Mouse (Mus musculus) forebrain, embryonic 15.5 days (tissue): Measurements from ENCODE around the gene Smndc1. TPM values are rescaled to one million over a fixed set of nuclear protein-coding genes. Genes with fewer than 3 reads are reported as not detected.

Experiments
- ATAC-seq: fragments of 200-750 bp; cut with Nextera tagmentation; replicated peaks from 2 replicates; pipeline ENCODE4 v1.8.0; 2017; ENCODE audit warnings: mild to moderate bottlenecking, moderate TSS enrichment, moderate library complexity
- H3K27ac ChIP-seq: fragments of 300-500 bp; sonication (generic); replicated peaks from 2 replicates; pipeline ENCODE4 v1.5.1; 2015; ENCODE audit warnings: mild to moderate bottlenecking, inconsistent platforms
- H3K27me3 ChIP-seq: fragments of 300-500 bp; sonication (generic); 2 replicates; pipeline ENCODE4 v1.6.1; 2015; ENCODE audit warnings: inconsistent platforms
- H3K36me3 ChIP-seq: fragments of 300-500 bp; sonication (generic); 2 replicates; pipeline ENCODE4 v1.6.1; 2015; ENCODE audit warnings: mild to moderate bottlenecking, inconsistent platforms
- H3K4me1 ChIP-seq: fragments of 300-500 bp; sonication (generic); 2 replicates; pipeline ENCODE4 v1.6.1; 2015; ENCODE audit warnings: inconsistent platforms
- H3K4me2 ChIP-seq: fragments of 300-500 bp; sonication (generic); replicated peaks from 2 replicates; pipeline ENCODE4 v1.6.1; 2015; ENCODE audit warnings: mild to moderate bottlenecking, inconsistent platforms
- H3K4me3 ChIP-seq: fragments of 300-500 bp; sonication (generic); 2 replicates; pipeline ENCODE4 v1.5.1; 2015; ENCODE audit warnings: mild to moderate bottlenecking, inconsistent platforms
- H3K9ac ChIP-seq: fragments of 300-500 bp; sonication (generic); replicated peaks from 2 replicates; pipeline ENCODE4 v1.6.1; 2015; ENCODE audit warnings: mild to moderate bottlenecking, inconsistent platforms
- H3K9me3 ChIP-seq: fragments of 300-500 bp; sonication (generic); 2 replicates; pipeline ENCODE4 v1.6.1; 2016; ENCODE audit warnings: inconsistent platforms
- WGBS: fragments of 180-500 bp; shearing (Covaris S2); methylation state at CpG from one replicate; pipeline ENCODE4 v1.1.7; 2015; ENCODE audit warnings: mixed read lengths; 5-methylcytosine and 5-hydroxymethylcytosine counted together
- polyA plus RNA-seq: library from polyadenylated mRNA; unstranded; fragments of >200 nt; fragmentation: Nextera tagmentation; extraction: Ambion mirVana; gene quantifications from 2 replicates; pipeline ENCODE4 v1.2.1, GENCODE M21; 2015

Smndc1 gene
- polyA plus RNA-seq = 41.0 and 42.3 TPM in 2 replicates

GRCm38 (mm10) chr19:53390495-53391007 is at the start of gene Smndc1:
Gene Smndc1 (minus strand): TSS chr19:53390578.
- Histone ChIP-seq H3K27ac (peak within 1 kb of the TSS; percentile 95), H3K9me3 (no peaks in the 10 kb centered on the region), H3K27me3 (no peaks in the 10 kb centered on the region), H3K4me1 (peaks cover 29% of the 10 kb centered on the region), H3K4me2 (peak within 1 kb of the TSS; percentile 73), H3K36me3 (peaks cover 33% of the 10 kb centered on the region), H3K9ac (peak within 1 kb of the TSS; percentile 92), H3K4me3 (peak within 1 kb of the TSS; percentile 97)
- peak; percentile 98 for ATAC-seq
- WGBS = 0% methylated on average over 48 of the region's 48 CpGs

GRCm38 (mm10) chr19:53439340-53439739 is 49.0 kb upstream of the Smndc1 start:
- Histone ChIP-seq H3K9me3 (no peaks in the 10 kb centered on the region), H3K27ac (no peak overlapping the region), H3K27me3 (no peaks in the 10 kb centered on the region), H3K4me3 (no peak overlapping the region), H3K4me1 (peaks cover 6% of the 10 kb centered on the region; the same call in 1 of the 2 replicates), H3K9ac (no peak overlapping the region), H3K36me3 (no peaks in the 10 kb centered on the region), H3K4me2 (no peak overlapping the region)
- 76% methylated on average over 7 of the region's 7 CpGs for WGBS
- no peak for ATAC-seq

GRCm38 (mm10) chr19:53437991-53438390 is 47.6 kb upstream of the Smndc1 start:
- H3K4me2 ChIP-seq = no peak overlapping the region
- no peak overlapping the region for H3K27ac ChIP-seq
- no peak for ATAC-seq
- WGBS = 96% methylated on average over 8 of the region's 8 CpGs
- H3K27me3 ChIP-seq = no peaks in the 10 kb centered on the region
- H3K9ac ChIP-seq = no peak overlapping the region
- H3K9me3 ChIP-seq = no peaks in the 10 kb centered on the region
- H3K4me1 ChIP-seq = peaks cover 6% of the 10 kb centered on the region; the same call in 1 of the 2 replicates
- H3K36me3 ChIP-seq = no peaks in the 10 kb centered on the region
- no peak overlapping the region for H3K4me3 ChIP-seq

GRCm38 (mm10) chr19:53437311-53437958 is 47.1 kb upstream of the Smndc1 start:
- no peak overlapping the region for H3K4me2 ChIP-seq
- H3K9ac ChIP-seq = no peak overlapping the region
- no peak overlapping the region for H3K4me3 ChIP-seq
- H3K4me1 ChIP-seq = peaks cover 6% of the 10 kb centered on the region; the same call in 1 of the 2 replicates
- H3K9me3 ChIP-seq = no peaks in the 10 kb centered on the region
- no peak for ATAC-seq
- 80% methylated on average over 8 of the region's 8 CpGs for WGBS
- H3K36me3 ChIP-seq = no peaks in the 10 kb centered on the region
- H3K27me3 ChIP-seq = no peaks in the 10 kb centered on the region
- no peak overlapping the region for H3K27ac ChIP-seq

- Histone ChIP-seq H3K4me1 (peaks cover 16% of the 10 kb centered on the region), H3K4me3 (no peak overlapping the region), H3K9me3 (no peaks in the 10 kb centered on the region), H3K27me3 (no peaks in the 10 kb centered on the region), H3K36me3 (no peaks in the 10 kb centered on the region), H3K27ac (no peak overlapping the region), H3K4me2 (no peak overlapping the region), H3K9ac (no peak overlapping the region)
- WGBS = 83% methylated on average over 10 of the region's 10 CpGs
- no peak for ATAC-seq
Measured at GRCm38 (mm10) chr19:53433949-53434689, 43.7 kb upstream of the Smndc1 start.

- no peak overlapping the region for H3K9ac ChIP-seq
- H3K4me2 ChIP-seq = no peak overlapping the region
- 0 out of 2 replicates have a peak, but pooled peaks have one; percentile 9 for ATAC-seq
- 83% methylated on average over 11 of the region's 11 CpGs for WGBS
- H3K27ac ChIP-seq = peak overlapping the region; percentile 74
- no peaks in the 10 kb centered on the region for H3K9me3 ChIP-seq
- H3K4me1 ChIP-seq = peaks cover 32% of the 10 kb centered on the region
- no peaks in the 10 kb centered on the region for H3K36me3 ChIP-seq
- H3K4me3 ChIP-seq = no peak overlapping the region
- no peaks in the 10 kb centered on the region for H3K27me3 ChIP-seq
Measured at GRCm38 (mm10) chr19:53431003-53431402, 40.6 kb upstream of the Smndc1 start.

- H3K4me3 ChIP-seq = no peak overlapping the region
- no peaks in the 10 kb centered on the region for H3K36me3 ChIP-seq
- 18% methylated on average over 9 of the region's 9 CpGs for WGBS
- H3K4me2 ChIP-seq = no peak overlapping the region
- H3K9ac ChIP-seq = no peak overlapping the region
- H3K4me1 ChIP-seq = peaks cover 32% of the 10 kb centered on the region
- H3K27ac ChIP-seq = peak overlapping the region; percentile 74
- H3K9me3 ChIP-seq = no peaks in the 10 kb centered on the region
- ATAC-seq = peak; percentile 91
- no peaks in the 10 kb centered on the region for H3K27me3 ChIP-seq
Measured at GRCm38 (mm10) chr19:53430356-53430755, 40.0 kb upstream of the Smndc1 start.

GRCm38 (mm10) chr19:53427817-53428216 is 37.4 kb upstream of the Smndc1 start:
- Histone ChIP-seq H3K4me2 (no peak overlapping the region), H3K4me1 (peaks cover 32% of the 10 kb centered on the region), H3K9me3 (no peaks in the 10 kb centered on the region), H3K27ac (peak overlapping the region; percentile 42), H3K27me3 (no peaks in the 10 kb centered on the region), H3K36me3 (no peaks in the 10 kb centered on the region), H3K9ac (no peak overlapping the region), H3K4me3 (no peak overlapping the region)
- ATAC-seq = no peak
- WGBS = 45% methylated on average over 8 of the region's 8 CpGs

GRCm38 (mm10) chr19:53427346-53427745 is 37.0 kb upstream of the Smndc1 start:
- WGBS = 52% methylated on average over 7 of the region's 7 CpGs
- Histone ChIP-seq H3K4me1 (peaks cover 32% of the 10 kb centered on the region), H3K27ac (no peak overlapping the region), H3K4me3 (no peak overlapping the region), H3K9ac (no peak overlapping the region), H3K9me3 (no peaks in the 10 kb centered on the region), H3K36me3 (no peaks in the 10 kb centered on the region), H3K4me2 (no peak overlapping the region), H3K27me3 (no peaks in the 10 kb centered on the region)
- no peak for ATAC-seq

- Histone ChIP-seq H3K4me2 (no peak overlapping the region), H3K27me3 (no peaks in the 10 kb centered on the region), H3K27ac (no peak overlapping the region), H3K9me3 (no peaks in the 10 kb centered on the region), H3K4me1 (peaks cover 37% of the 10 kb centered on the region), H3K9ac (no peak overlapping the region), H3K36me3 (no peaks in the 10 kb centered on the region), H3K4me3 (no peak overlapping the region)
- 91% methylated on average over 8 of the region's 8 CpGs for WGBS
- ATAC-seq = no peak
Measured at GRCm38 (mm10) chr19:53425824-53426223, 35.4 kb upstream of the Smndc1 start.

- peaks cover 30% of the 10 kb centered on the region for H3K4me1 ChIP-seq
- no peaks in the 10 kb centered on the region for H3K27me3 ChIP-seq
- H3K4me3 ChIP-seq = no peak overlapping the region
- no peaks in the 10 kb centered on the region for H3K36me3 ChIP-seq
- WGBS = 76% methylated on average over 18 of the region's 18 CpGs
- H3K9ac ChIP-seq = no peak overlapping the region
- H3K4me2 ChIP-seq = no peak overlapping the region
- H3K27ac ChIP-seq = no peak overlapping the region
- H3K9me3 ChIP-seq = no peaks in the 10 kb centered on the region
- no peak for ATAC-seq
Measured at GRCm38 (mm10) chr19:53424629-53425028, 34.3 kb upstream of the Smndc1 start.

GRCm38 (mm10) chr19:53423816-53424465 is 33.6 kb upstream of the Smndc1 start:
- Histone ChIP-seq H3K9ac (no peak overlapping the region), H3K27me3 (no peaks in the 10 kb centered on the region), H3K4me2 (no peak overlapping the region), H3K4me1 (peaks cover 29% of the 10 kb centered on the region), H3K36me3 (no peaks in the 10 kb centered on the region), H3K27ac (no peak overlapping the region), H3K4me3 (no peak overlapping the region), H3K9me3 (no peaks in the 10 kb centered on the region)
- ATAC-seq = no peak
- 72% methylated on average over 17 of the region's 17 CpGs for WGBS
